Mouse (Mus musculus): ENCODE measurements around the gene Sh3pxd2a. TPM values are rescaled to one million over a fixed set of nuclear protein-coding genes. Genes with fewer than 3 reads are reported as not detected.

Sh3pxd2a gene
- total RNA-seq, 1 experiment from 2014 or later = 136 TPM

GRCm38 (mm10) chr19:47338396-47339164, 125.6 kb downstream of the Sh3pxd2a start:
- no peak for DNase-seq

- DNase-seq = peak; percentile 96
Measured at GRCm38 (mm10) chr19:47337743-47338142, 126.5 kb downstream of the Sh3pxd2a start.

GRCm38 (mm10) chr19:47337191-47337590, 127.0 kb downstream of the Sh3pxd2a start:
- no peak for DNase-seq

- no peak for DNase-seq
Measured at GRCm38 (mm10) chr19:47335262-47335661, 128.9 kb downstream of the Sh3pxd2a start.

- DNase-seq = no peak
Measured at GRCm38 (mm10) chr19:47334713-47335112, 129.5 kb downstream of the Sh3pxd2a start.

GRCm38 (mm10) chr19:47330743-47331227, 133.4 kb downstream of the Sh3pxd2a start:
- DNase-seq = peak; percentile 54

DNA sequence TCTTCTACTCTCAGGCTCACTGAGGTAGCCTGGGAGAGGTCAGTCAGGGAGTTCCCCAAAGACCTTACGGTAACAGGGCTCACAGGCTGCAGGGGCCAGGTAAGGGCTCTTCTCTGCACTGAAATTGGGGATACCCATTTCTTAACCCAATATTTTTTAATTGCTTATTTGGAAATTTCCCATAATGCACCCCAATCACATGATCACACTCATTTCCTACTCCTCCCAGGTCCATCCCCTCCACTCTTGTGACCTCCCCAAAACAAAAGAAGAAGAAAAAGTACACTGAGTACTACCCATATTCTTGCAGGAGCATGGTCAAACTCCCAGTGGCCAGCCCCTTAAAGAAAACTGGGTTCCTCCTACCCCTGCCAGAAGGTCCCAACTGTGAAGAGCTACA, 135.1 kb downstream of the Sh3pxd2a start:
- DNase-seq = no peak

DNA sequence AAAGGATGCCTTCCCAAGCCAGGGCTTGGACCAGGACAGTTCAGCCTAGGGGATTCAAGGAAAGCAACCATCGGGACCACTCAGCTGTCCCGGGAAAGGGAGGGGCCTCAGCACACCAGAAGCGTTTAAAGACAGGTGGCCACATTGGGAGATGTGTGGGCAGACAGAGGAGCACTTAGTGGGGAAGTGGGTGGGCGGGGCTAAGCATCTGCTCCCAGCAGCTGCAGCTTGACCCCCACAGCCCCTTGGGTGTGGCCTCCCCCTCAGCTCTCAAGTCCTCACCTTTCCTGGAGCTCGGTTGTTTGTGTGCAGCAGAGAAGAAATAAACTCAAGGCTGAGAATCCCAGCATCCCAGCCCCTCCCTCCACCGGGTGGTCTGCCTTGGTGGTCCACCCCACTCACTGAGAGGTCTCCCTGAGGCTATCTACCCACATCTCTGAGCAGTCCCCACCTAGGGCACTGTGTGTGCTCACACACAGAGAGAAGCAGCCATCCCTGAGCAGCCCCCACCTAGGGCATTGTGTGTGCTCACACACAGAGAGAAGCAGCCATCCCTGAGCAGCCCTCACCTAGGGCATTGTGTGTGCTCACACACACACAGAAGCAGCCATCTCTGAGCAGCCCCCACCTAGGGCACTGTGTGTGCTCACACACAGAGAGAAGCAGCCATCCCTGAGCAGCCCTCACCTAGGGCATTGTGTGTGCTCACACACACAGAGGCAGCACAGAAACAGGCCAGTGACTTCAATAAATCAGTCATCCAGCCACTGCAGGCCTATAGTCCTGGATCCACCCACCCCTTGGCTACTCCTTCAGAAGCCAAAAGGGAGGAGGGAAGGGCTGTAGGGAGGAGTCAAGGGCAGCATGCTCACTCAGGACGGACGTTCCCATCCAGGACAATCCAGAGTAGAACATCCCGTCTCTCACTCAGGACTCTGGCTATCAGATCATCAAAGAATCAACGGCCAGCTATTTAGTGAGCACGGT, 136.0 kb downstream of the Sh3pxd2a start:
- peak; percentile 29 for DNase-seq

DNA sequence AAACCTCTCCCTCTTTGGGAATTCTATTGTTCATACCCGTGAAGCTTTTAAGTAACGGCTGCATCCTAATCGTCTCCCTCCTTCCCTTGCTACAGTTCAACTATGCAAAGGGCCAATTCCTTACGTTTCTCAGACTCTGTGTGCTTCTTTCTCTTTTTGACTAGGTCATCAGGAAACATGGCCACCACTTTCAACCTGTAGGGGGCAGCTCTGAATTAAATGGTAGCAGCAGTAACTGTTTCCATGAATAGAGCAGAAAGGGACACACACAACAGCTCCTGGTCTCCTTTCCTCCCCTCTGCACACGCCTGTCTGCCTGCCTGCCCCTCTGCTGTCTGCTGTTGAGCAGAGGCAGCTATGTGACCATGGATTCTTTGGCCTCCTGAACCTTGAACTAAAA, 138.3 kb downstream of the Sh3pxd2a start:
- DNase-seq = peak; percentile 66

- DNase-seq = no peak
Measured at GRCm38 (mm10) chr19:47323096-47323849, 140.9 kb downstream of the Sh3pxd2a start.

GRCm38 (mm10) chr19:47320331-47320668, 143.9 kb downstream of the Sh3pxd2a start:
- DNase-seq = peak; percentile 81

DNA sequence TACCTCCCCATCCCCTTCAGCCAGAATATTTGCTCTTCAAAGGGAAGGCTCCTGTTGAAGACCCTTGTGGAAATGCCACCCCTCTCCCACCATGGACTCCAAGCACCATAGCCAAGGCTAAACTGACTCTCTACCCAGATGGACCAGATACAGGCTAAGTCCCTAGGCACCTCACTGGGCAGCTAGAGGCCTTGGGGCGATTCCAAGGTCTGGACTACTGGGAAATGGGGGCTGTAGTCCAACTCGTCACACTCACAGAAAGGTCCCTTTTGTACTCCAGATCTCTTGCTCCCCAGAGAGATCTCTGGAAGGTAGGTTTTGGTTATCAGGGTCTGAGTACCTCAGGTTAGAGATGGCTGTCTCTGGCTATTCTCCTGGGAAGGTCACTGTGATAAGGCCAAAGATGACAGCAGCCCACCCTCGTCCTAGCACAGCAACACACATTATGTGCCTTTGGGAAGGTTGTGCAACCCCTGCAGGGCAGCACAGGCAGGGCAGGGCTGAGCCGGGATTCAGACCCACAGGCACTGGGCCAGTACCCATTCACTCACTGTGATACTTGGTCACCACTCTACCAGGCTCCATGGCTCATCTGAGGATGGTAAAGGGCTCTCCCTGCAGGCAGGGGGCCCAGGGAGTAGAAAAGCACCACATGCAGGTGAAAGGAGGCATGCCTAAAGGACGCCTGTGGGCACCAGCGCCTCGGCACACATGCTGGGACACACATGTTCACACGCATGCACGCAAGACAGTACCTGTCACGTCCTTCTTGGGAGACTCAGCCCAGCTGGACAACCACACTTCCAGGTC, 144.5 kb downstream of the Sh3pxd2a start:
- peak; percentile 77 for DNase-seq

DNA sequence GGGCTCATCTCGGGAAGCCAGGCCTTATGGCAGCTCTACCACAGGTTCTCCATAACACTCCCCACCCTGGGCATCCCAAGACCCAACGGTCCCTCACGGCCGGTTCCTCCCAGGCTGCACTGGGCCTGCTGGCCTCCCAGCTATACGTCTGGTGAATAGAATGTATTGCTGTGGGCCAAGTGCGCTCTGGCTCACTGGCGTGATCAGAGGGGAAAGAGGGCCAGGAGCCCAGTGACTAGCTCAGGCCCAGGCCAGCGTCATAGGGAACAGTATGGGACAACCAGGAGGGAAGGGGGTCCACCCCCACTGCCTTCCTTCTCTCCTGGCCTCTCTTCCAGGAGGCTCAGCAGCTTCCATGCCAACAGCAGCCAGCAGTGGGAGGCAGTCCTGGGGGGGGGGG, 145.1 kb downstream of the Sh3pxd2a start:
- no peak for DNase-seq

DNA sequence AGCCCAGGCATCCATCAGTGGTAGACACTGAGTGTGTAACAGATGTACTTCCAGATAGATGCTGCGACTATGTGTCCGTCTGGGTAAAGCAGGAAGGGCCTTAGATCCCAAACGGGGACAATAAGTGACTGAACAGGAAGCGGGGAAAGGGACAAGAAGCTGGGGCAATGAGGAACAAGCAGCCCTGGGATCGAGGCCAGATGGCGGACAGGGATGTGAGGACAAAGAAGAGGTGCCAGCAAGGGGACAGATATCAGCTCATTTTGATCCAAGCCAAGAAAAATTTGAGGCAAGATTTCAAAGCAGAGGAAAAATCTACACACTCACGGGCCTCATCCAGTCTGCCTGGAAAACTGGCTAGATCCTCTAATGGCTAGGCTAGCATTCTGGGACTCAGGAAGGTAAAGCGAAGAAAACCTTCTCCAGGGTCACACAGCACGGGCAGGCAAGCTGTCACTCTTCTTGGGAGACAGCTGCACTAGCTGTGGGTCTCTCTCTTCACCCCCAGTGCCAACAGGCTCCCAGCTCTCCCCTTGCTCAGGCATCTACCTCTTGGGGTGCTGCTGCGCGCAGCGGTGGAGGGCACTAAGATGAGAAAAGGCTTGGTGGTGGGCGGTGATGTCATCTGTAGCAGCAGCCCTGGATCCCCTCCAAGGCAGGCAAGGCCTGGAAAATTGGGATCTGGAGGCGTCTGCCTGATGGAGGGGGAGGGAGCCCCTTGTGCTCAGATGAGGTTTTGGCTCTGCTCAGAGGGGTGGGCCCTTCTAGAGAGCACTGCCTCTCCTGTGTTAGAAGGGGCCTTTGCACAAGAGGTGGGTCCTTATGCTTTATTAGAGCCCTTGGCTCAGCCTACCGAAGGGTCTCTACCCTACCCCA, 146.9 kb downstream of the Sh3pxd2a start:
- peak; percentile 61 for DNase-seq

DNA sequence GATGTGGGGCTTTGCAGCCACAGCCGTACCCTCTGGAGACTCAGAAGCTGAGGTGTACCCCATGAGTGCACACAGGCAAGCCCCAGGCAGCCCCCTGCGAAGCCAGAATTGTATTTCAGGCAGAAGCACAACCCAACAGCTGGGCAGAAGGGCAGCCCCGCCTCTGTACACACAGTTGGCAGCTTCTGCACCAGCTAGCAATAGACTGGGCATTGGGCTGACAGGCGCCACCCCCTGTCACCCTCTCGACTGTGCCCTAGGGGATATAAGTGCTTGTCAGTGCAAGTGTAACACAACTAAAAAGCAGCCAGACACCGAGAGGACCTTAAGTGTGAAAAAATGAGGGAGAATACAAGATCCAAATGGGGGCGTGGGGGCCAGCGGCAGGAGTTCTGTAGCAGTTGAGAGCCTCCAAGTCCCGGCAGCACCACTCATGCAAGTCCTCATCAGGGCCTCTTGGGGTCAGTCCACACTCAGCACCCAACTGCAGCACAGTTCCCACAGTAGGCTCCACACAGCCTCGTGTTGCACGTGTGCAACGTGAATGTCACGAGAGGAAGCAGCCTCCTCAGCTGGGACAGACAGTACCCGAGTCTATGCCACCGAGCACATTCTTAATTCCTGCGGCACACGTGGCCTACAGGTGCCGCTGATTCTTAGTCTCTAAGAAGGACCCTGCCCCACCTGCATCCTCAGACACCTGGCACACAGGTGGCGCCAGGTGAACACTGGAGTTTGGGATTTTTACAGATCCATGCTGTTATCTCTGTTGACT, 147.7 kb downstream of the Sh3pxd2a start:
- peak; percentile 53 for DNase-seq

- no peak for DNase-seq
Measured at GRCm38 (mm10) chr19:47315917-47316265, 148.3 kb downstream of the Sh3pxd2a start.

DNA sequence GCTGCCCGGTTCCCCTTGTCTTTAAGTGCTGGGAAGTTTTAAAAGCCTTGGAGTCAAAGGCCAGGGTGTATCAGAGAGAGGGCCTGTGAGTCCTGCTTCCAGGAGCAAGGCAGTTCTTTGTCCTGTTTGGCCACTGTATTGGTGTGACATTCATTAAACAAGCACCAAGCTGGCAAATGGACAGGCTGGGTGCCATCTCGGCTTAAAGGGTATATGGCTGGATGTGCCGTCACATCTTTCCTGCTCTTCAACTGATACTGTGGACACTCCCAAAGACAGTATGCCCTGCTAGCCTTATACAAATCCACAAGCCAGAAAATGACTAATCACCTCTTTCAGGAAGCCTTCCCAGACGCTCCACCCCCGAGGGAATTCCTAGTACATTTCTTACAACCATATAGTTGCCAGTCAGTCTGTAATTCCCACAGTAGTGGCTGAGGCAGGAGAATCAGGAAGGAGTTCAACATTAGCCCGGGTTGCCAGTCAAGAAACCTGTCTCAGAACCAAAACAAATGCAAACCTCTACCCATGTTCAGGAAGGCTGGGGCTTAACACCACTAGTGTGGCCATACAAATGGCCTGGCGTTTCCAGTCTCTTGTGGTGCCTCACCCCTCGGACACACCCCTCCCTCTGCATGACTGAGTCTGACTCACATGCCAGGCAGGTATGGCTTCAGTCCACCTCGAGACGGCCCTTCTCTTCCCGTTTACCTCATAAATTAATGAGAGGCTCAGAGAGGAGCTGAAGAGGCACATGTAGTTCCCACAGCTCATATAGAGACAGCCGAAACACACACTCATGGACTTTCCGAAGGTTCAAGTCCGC, 148.9 kb downstream of the Sh3pxd2a start:
- DNase-seq = no peak

- peak; percentile 83 for DNase-seq
Measured at GRCm38 (mm10) chr19:47314076-47314941, 149.9 kb downstream of the Sh3pxd2a start.
